Comparison of ENCODE assay signal across 26 mouse cellular contexts in the genomic region with DNA sequence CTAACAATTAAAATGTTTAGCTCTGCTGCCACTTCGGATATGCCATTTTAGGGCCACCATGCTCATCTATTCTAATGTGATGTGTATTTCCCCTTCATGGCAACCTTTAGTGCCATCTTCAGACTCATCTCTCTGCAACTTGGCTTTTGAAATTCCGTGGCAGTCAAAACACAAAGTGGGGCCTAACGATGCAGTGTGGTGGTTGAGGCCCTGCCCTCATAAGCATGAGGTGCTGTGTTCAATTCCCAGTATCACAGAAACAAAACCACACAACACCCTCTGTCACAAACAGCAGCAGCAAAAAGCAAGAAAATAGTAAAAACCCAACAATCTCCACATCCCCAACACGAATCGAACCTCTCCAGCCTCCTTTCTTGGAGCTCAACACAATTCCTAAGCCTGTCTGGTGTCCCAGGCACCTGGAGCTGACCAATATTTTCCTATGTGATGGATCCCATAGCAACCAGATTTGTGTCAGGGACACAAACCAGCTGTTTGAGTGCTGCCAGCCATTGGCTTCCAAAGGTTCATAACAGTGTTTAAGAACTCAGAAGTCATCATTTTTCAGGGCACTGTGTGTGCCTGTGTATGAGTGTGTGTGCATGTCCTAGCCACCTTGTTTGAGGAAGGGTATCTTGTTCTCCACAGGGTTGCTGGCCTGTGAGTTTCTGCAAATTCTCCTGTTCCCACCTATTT.
DNase-seq lines count a peak whose midpoint lies in the region; ATAC-seq and TF ChIP-seq lines count a peak whose summit lies in the region.
"Had no signal": no experiment of that assay in that cellular context is flagged by ENCODE, and none has a peak within 500 bp of the region (broad histone marks: within the 10 kb centered on the region; RNA-seq: fewer than 3 reads in every experiment).

No protein-coding gene starts in this region.

- no peak overlapping the region for H3K27ac ChIP-seq in limb, embryonic 14.5 days (replicated peaks; ENCODE audit: low read depth, low read length)
- H3K27ac ChIP-seq in limb, embryonic 10.5 days: no peak overlapping the region
- H3K27ac ChIP-seq in lung, embryonic 14.5 days (ENCODE audit: low read depth): peak overlapping the region; percentile 54; the same call in 1 of the 2 replicates
- H3K27ac ChIP-seq in stomach, postnatal 0 days (replicated peaks): peak overlapping the region; percentile 14; the same call in 1 of the 2 replicates
- H3K27ac ChIP-seq in forebrain, embryonic 11.5 days (ENCODE audit: low read depth, low read length): no peak overlapping the region
- H3K27ac ChIP-seq: embryonic facial prominence, embryonic 15.5 days; forebrain, embryonic 15.5 days; heart, adult 2 months; hindbrain, postnatal 0 days; kidney, embryonic 15.5 days; midbrain, embryonic 13.5 days; neural tube, embryonic 12.5 days; stomach, embryonic 15.5 days had no signal

- 83% methylated on average over 5 of the region's 5 CpGs for WGBS in limb, embryonic 14.5 days
- 88% methylated on average over 5 of the region's 5 CpGs for WGBS in limb, embryonic 10.5 days
- WGBS in lung, embryonic 14.5 days: 50% methylated on average over 5 of the region's 5 CpGs
- 75% methylated on average over 5 of the region's 5 CpGs for WGBS in stomach, postnatal 0 days
- WGBS in forebrain, embryonic 11.5 days: 90% methylated on average over 5 of the region's 5 CpGs

- no peak for TF ChIP-seq EP300 in stomach, postnatal 0 days (optimal IDR thresholded peaks at IDR 0.05)

- no peak for TF ChIP-seq POLR2A in limb, embryonic 14.5 days (IDR thresholded peaks at IDR 0.05; ENCODE audit: borderline replicate concordance, extremely low read depth, insufficient read depth, insufficient read length)

- H3K27me3 ChIP-seq in limb, embryonic 14.5 days (ENCODE audit: control insufficient read depth, insufficient read depth, low read length): no peaks in the 10 kb centered on the region
- no peaks in the 10 kb centered on the region for H3K27me3 ChIP-seq in limb, embryonic 10.5 days (ENCODE audit: low read depth, poor library complexity, severe bottlenecking)
- no peaks in the 10 kb centered on the region for H3K27me3 ChIP-seq in lung, embryonic 14.5 days (ENCODE audit: insufficient read depth, low read length)
- no peaks in the 10 kb centered on the region for H3K27me3 ChIP-seq in stomach, postnatal 0 days (ENCODE audit: control insufficient read depth, insufficient read depth, low read length)
- no peaks in the 10 kb centered on the region for H3K27me3 ChIP-seq in forebrain, embryonic 11.5 days (ENCODE audit: control insufficient read depth, insufficient read depth, low read length)
- H3K27me3 ChIP-seq: embryonic facial prominence, embryonic 15.5 days; forebrain, embryonic 15.5 days; kidney, embryonic 15.5 days; megakaryocyte, embryonic 14.5 days; midbrain, embryonic 13.5 days; neural tube, embryonic 12.5 days; stomach, embryonic 15.5 days had no signal

- no peak overlapping the region for H3K4me3 ChIP-seq in limb, embryonic 14.5 days (replicated peaks; ENCODE audit: low read length)
- no peak overlapping the region for H3K4me3 ChIP-seq in limb, embryonic 10.5 days
- H3K4me3 ChIP-seq in lung, embryonic 14.5 days (ENCODE audit: low read depth, low read length): no peak overlapping the region
- no peak overlapping the region for H3K4me3 ChIP-seq in stomach, postnatal 0 days (ENCODE audit: low read depth, low read length)
- H3K4me3 ChIP-seq in forebrain, embryonic 11.5 days (ENCODE audit: low read depth, low read length): no peak overlapping the region
- H3K4me3 ChIP-seq: embryonic facial prominence, embryonic 15.5 days; forebrain, embryonic 15.5 days; heart, adult 2 months; kidney, embryonic 15.5 days; megakaryocyte, embryonic 14.5 days; midbrain, embryonic 13.5 days; neural tube, embryonic 12.5 days; stomach, embryonic 15.5 days had no signal

- TF ChIP-seq CTCF in lung, embryonic 14.5 days (IDR thresholded peaks at IDR 0.05; ENCODE audit: low read depth): no peak
- TF ChIP-seq CTCF in stomach, postnatal 0 days (IDR thresholded peaks at IDR 0.05; ENCODE audit: low read depth): no peak

- no peaks in the 10 kb centered on the region for H3K9me3 ChIP-seq in limb, embryonic 14.5 days (ENCODE audit: control insufficient read depth, low read length)
- H3K9me3 ChIP-seq in limb, embryonic 10.5 days (replicated peaks): no peaks in the 10 kb centered on the region
- no peaks in the 10 kb centered on the region for H3K9me3 ChIP-seq in lung, embryonic 14.5 days (ENCODE audit: low read depth, low read length)
- H3K9me3 ChIP-seq in stomach, postnatal 0 days (ENCODE audit: control insufficient read depth, low read length): no peaks in the 10 kb centered on the region
- H3K9me3 ChIP-seq in forebrain, embryonic 11.5 days (ENCODE audit: control insufficient read depth, low read length): no peaks in the 10 kb centered on the region
- H3K9me3 ChIP-seq: embryonic facial prominence, embryonic 15.5 days; forebrain, embryonic 15.5 days; kidney, embryonic 15.5 days; midbrain, embryonic 13.5 days; neural tube, embryonic 12.5 days; stomach, embryonic 15.5 days had no signal

- no peaks in the 10 kb centered on the region for H3K36me3 ChIP-seq in limb, embryonic 14.5 days (ENCODE audit: control insufficient read depth, insufficient read depth, low read length)
- H3K36me3 ChIP-seq in limb, embryonic 10.5 days: no peaks in the 10 kb centered on the region
- no peaks in the 10 kb centered on the region for H3K36me3 ChIP-seq in lung, embryonic 14.5 days (ENCODE audit: insufficient read depth)
- H3K36me3 ChIP-seq in stomach, postnatal 0 days (ENCODE audit: control insufficient read depth, insufficient read depth, low read length): no peaks in the 10 kb centered on the region
- H3K36me3 ChIP-seq in forebrain, embryonic 11.5 days (ENCODE audit: control insufficient read depth, insufficient read depth, low read length): no peaks in the 10 kb centered on the region
- H3K36me3 ChIP-seq: embryonic facial prominence, embryonic 15.5 days; forebrain, embryonic 15.5 days; kidney, embryonic 15.5 days; midbrain, embryonic 13.5 days; neural tube, embryonic 12.5 days; stomach, embryonic 15.5 days had no signal

- H3K4me1 ChIP-seq in limb, embryonic 14.5 days (ENCODE audit: control insufficient read depth, insufficient read depth, low read length): 0 out of 2 replicates have a peak, but pooled peaks cover 2% of the 10 kb centered on the region
- H3K4me1 ChIP-seq in limb, embryonic 10.5 days: no peaks in the 10 kb centered on the region; the same call in 1 of the 2 replicates
- no peaks in the 10 kb centered on the region for H3K4me1 ChIP-seq in lung, embryonic 14.5 days (ENCODE audit: insufficient read depth)
- 0 out of 2 replicates have a peak, but pooled peaks cover 3% of the 10 kb centered on the region for H3K4me1 ChIP-seq in stomach, postnatal 0 days (replicated peaks; ENCODE audit: control insufficient read depth, insufficient read depth)
- H3K4me1 ChIP-seq in forebrain, embryonic 11.5 days (replicated peaks; ENCODE audit: control insufficient read depth, insufficient read depth, low read length): no peaks in the 10 kb centered on the region
- H3K4me1 ChIP-seq: forebrain, embryonic 15.5 days; megakaryocyte, embryonic 14.5 days; midbrain, embryonic 13.5 days; neural tube, embryonic 12.5 days had no signal

- no peak overlapping the region for H3K4me2 ChIP-seq in limb, embryonic 14.5 days (replicated peaks; ENCODE audit: low read depth, low read length, severe bottlenecking)
- no peak overlapping the region for H3K4me2 ChIP-seq in lung, embryonic 14.5 days
- no peak overlapping the region for H3K4me2 ChIP-seq in stomach, postnatal 0 days (replicated peaks; ENCODE audit: low read depth)
- H3K4me2 ChIP-seq in forebrain, embryonic 11.5 days (ENCODE audit: low read depth, low read length, severe bottlenecking): no peak overlapping the region
- H3K4me2 ChIP-seq: embryonic facial prominence, embryonic 15.5 days; forebrain, embryonic 15.5 days; kidney, embryonic 15.5 days; midbrain, embryonic 13.5 days; neural tube, embryonic 12.5 days; stomach, embryonic 15.5 days had no signal

- 0 out of 2 replicates have a peak overlapping the region, but pooled peaks have one; percentile 5 for H3K9ac ChIP-seq in limb, embryonic 14.5 days (ENCODE audit: low read depth, low read length, severe bottlenecking)
- no peak overlapping the region for H3K9ac ChIP-seq in lung, embryonic 14.5 days
- no peak overlapping the region for H3K9ac ChIP-seq in stomach, postnatal 0 days (ENCODE audit: low read length)
- no peak overlapping the region for H3K9ac ChIP-seq in forebrain, embryonic 11.5 days (ENCODE audit: low read length)
- H3K9ac ChIP-seq: embryonic facial prominence, embryonic 15.5 days; forebrain, embryonic 15.5 days; kidney, embryonic 15.5 days; midbrain, embryonic 13.5 days; neural tube, embryonic 12.5 days; stomach, embryonic 15.5 days had no signal

- peak; percentile 49 for DNase-seq in limb, embryonic 14.5 days (ENCODE audit: low spot score)
- DNase-seq in limb, embryonic 10.5 days (ENCODE audit: low spot score): no peak
- peak; percentile 85 for DNase-seq in lung, embryonic 14.5 days
- peak; percentile 67 for DNase-seq in lung, postnatal 14 days
- no peak for DNase-seq in stomach, postnatal 0 days (ENCODE audit: low spot score)
- no peak for DNase-seq in kidney, adult 18-20 months
- no peak for DNase-seq in forebrain, embryonic 11.5 days (ENCODE audit: low spot score)
- DNase-seq: adrenal gland, postnatal 36 days; cerebellum, adult 9-10 months; gastrocnemius, postnatal 10 days; kidney, postnatal 36 days; layer of hippocampus, adult 9-11 months; retina, postnatal 1 day; right cerebral cortex, postnatal 4 days; thymus, adult 18-20 months; thymus, postnatal 4 days had no signal

- ATAC-seq in limb, embryonic 14.5 days (ENCODE audit: low FRiP score, low read depth): 0 out of 2 replicates have a peak, but pooled peaks have one; percentile 28
- ATAC-seq in lung, embryonic 14.5 days (ENCODE audit: insufficient read depth): peak; percentile 78; the same call in 1 of the 2 replicates
- no peak for ATAC-seq in stomach, postnatal 0 days (ENCODE audit: low FRiP score, low TSS enrichment)
- ATAC-seq in forebrain, embryonic 11.5 days (replicated peaks; ENCODE audit: low FRiP score): no peak
- ATAC-seq: forebrain, embryonic 15.5 days; hindbrain, postnatal 0 days; intestine, embryonic 16.5 days; midbrain, embryonic 13.5 days had no signal

Comparison
In these comparisons a context has a peak if more than half of its experiments do, and no peak if none do; other contexts are left out.
1. DNase-seq: peak in limb, embryonic 14.5 days (single experiment), lung, embryonic 14.5 days (single experiment) and lung, postnatal 14 days (single experiment); none in limb, embryonic 10.5 days (single experiment), stomach, postnatal 0 days (single experiment), kidney, adult 18-20 months (single experiment) and forebrain, embryonic 11.5 days (single experiment).
2. ATAC-seq: peak in limb, embryonic 14.5 days (single experiment) and lung, embryonic 14.5 days (single experiment); none in stomach, postnatal 0 days (single experiment) and forebrain, embryonic 11.5 days (single experiment).
3. H3K27ac ChIP-seq: peak in lung, embryonic 14.5 days (single experiment) and stomach, postnatal 0 days (single experiment); none in limb, embryonic 14.5 days (single experiment), limb, embryonic 10.5 days (single experiment) and forebrain, embryonic 11.5 days (single experiment).